Mouse (Mus musculus): ENCODE measurements around the gene Ifitm2. TPM values are rescaled to one million over a fixed set of nuclear protein-coding genes. Genes with fewer than 3 reads are reported as not detected.
A peak's percentile ranks its signal among the peaks of the same experiment; 100 is the strongest.

The Ifitm2 gene
- total and polyA plus RNA-seq, 3 experiments = 136 to 381 (median 213) TPM

DNA sequence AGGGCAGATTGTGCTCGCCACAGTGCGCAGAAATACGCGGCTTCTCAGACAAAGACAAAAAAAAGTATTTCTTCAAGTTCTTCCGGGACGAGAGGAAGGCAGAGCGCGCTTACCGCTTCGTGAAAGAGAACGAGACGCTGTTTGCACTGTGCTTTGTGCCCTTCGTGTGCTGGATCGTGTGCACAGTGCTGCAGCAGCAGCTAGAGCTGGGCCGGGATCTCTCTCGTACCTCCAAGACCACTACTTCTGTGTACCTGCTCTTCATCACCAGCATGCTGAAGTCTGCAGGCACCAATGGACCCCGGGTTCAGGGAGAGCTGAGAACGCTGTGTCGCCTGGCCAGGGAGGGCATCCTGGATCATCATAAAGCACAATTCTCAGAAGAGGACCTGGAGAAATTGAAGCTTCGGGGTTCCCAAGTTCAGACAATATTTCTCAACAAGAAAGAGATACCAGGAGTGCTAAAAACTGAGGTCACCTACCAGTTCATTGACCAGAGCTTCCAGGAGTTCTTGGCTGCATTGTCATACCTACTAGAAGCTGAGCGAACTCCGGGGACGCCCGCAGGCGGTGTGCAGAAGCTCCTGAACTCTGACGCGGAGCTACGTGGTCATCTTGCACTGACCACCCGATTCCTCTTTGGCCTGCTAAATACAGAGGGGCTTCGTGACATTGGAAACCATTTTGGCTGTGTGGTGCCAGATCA is 32.6 kb downstream of the Ifitm2 start:
- Histone ChIP-seq H3K79me2 (replicated peaks; ENCODE audit: control insufficient read depth, extremely low read depth, insufficient read depth, poor library complexity, severe bottlenecking) (no peaks in the 10 kb centered on the region), H3K9ac (ENCODE audit: insufficient read depth, low read depth) (no peak overlapping the region), H3K9me3 (replicated peaks; ENCODE audit: low read length) (peaks cover 2% of the 10 kb centered on the region), H3K4me2 (ENCODE audit: insufficient read depth, low read depth, poor library complexity, severe bottlenecking) (0 out of 2 replicates have a peak overlapping the region, but pooled peaks have one; percentile 77), H3K4me1 (ENCODE audit: control insufficient read depth in 1 of 2, insufficient read depth in 2 of 2) (peaks cover under 1 to 8% of the 10 kb centered on the region in 2 experiments; a peak in 3 of 4 replicates), H3K36me3 (replicated peaks in 1 of 2; ENCODE audit: control insufficient read depth in 1 of 2, insufficient read depth in 1 of 2, low read length in 1 of 2) (no peaks in the 10 kb centered on the region), H3K27ac (ENCODE audit: insufficient read depth, low read depth) (no peak overlapping the region), H3K4me3 (replicated peaks in 1 of 3; ENCODE audit: low read depth in 2 of 3, low read length in 2 of 3, poor library complexity in 1 of 3) (peak overlapping the region in 1 of 3 experiments; percentile 49), H3K27me3 (replicated peaks) (peaks cover 19% of the 10 kb centered on the region)
- no peak for DNase-seq (ENCODE audit: extremely low read depth)
- TF ChIP-seq ZNF384 (IDR thresholded peaks at IDR 0.05; ENCODE audit: low read depth, low read length) = no peak
- TF ChIP-seq ZMIZ1 (IDR thresholded peaks at IDR 0.05; ENCODE audit: low read depth, low read length) = no peak
- TF ChIP-seq JUN (IDR thresholded peaks at IDR 0.05; ENCODE audit: insufficient read depth, low read depth, low read length) = no peak
- no peak for TF ChIP-seq POLR2AphosphoS2 (IDR thresholded peaks at IDR 0.05; ENCODE audit: low read depth, low read length)
- no peak for TF ChIP-seq PAX5 (IDR thresholded peaks at IDR 0.05; ENCODE audit: low read length)
- TF ChIP-seq E2F4 (IDR thresholded peaks at IDR 0.05; ENCODE audit: insufficient replicate concordance, low read depth, low read length) = no peak
- no peak for TF ChIP-seq TBP (conservative IDR thresholded peaks at IDR 0.05; ENCODE audit: low read depth, low read length)
- TF ChIP-seq SIN3A (IDR thresholded peaks at IDR 0.05; ENCODE audit: low read length) = no peak
- no peak for TF ChIP-seq MXI1 (IDR thresholded peaks at IDR 0.05; ENCODE audit: low read depth, low read length)
- TF ChIP-seq MAFK (IDR thresholded peaks at IDR 0.05; ENCODE audit: insufficient replicate concordance, low read length) = no peak
- no peak for TF ChIP-seq IRF4 (IDR thresholded peaks at IDR 0.05; ENCODE audit: low read depth, low read length)
- TF ChIP-seq ETS1 (conservative IDR thresholded peaks at IDR 0.05; ENCODE audit: low read depth, low read length) = no peak
- TF ChIP-seq MAX (IDR thresholded peaks at IDR 0.05; ENCODE audit: low read length) = no peak
- TF ChIP-seq BHLHE40 (IDR thresholded peaks at IDR 0.05; ENCODE audit: low read depth, low read length) = no peak
- TF ChIP-seq CTCF (conservative IDR thresholded peaks at IDR 0.05 in 1 of 2, IDR thresholded peaks at IDR 0.05 in 1 of 2; ENCODE audit: low read depth in 2 of 2, low read length in 2 of 2) = no peak
- no peak for TF ChIP-seq USF2 (conservative IDR thresholded peaks at IDR 0.05; ENCODE audit: low read depth, low read length)
- no peak for TF ChIP-seq POLR2A (IDR thresholded peaks at IDR 0.05; ENCODE audit: low read depth, low read length)
- TF ChIP-seq MEF2A (IDR thresholded peaks at IDR 0.05; ENCODE audit: borderline replicate concordance, low read depth, low read length) = no peak
- TF ChIP-seq MAZ (IDR thresholded peaks at IDR 0.05; ENCODE audit: low read depth, low read length) = no peak
- no peak for TF ChIP-seq HCFC1 (IDR thresholded peaks at IDR 0.05; ENCODE audit: low read depth, low read length)
- dilution Hi-C loops (cut with MboI; ENCODE audit: extremely low pct_ligation_motif_present, extremely low pct_unique_long_range_greater_than_20kb, low sequenced_read_pairs) = no loop called here
- in situ Hi-C loops (cut with MboI; ENCODE audit: low pct_ligation_motif_present, low pct_unique_long_range_greater_than_20kb, low sequenced_read_pairs) = no loop called here
